Mouse (Mus musculus): ENCODE results near the gene Traf3ip1.

The Traf3ip1 gene

DNA sequence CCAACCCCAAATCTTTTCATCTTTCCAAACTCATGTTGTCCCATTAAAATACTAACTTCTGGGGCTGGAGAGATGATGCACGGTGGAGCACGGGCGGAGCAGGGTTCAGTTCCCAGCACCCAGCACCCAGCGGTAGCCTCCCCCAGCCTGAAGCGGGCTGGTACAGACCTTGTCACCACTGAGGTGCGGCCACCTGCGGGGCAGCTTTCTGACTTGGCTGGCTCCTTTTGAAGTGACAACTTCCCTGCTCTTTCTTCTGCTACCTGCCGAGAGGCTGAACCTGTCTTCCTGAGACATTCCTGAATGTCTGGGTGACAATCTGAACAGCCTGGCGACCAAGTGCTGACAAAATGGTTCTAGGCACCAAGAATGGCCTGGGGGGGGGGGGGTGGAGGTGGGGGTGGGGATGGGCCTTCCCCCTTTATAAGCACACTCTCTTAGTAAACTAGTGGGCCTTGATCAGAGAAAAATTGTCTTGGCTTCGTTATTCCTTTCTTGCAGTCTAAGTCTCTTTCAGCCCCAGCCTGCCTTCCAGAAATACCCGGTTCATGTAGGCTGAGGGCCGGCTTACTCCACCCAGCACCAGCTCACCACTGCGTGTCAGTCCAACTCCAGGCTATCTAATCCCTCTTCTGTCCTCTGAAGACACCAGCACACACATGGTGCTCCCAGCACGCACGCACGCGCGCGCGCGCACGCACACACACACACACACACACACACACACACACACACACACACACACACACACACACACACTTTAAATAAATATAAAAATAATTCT is 43.5 kb downstream of the Traf3ip1 start:
- DNase-seq: no peak

GRCm38 (mm10) chr1:91538570-91538929 is 44.1 kb downstream of the Traf3ip1 start:
- DNase-seq: no peak

GRCm38 (mm10) chr1:91539246-91539645 is 44.8 kb downstream of the Traf3ip1 start:
- no peak for DNase-seq

GRCm38 (mm10) chr1:91539704-91540270 is 45.3 kb downstream of the Traf3ip1 start:
- DNase-seq: peak; percentile 21 to 26

DNA sequence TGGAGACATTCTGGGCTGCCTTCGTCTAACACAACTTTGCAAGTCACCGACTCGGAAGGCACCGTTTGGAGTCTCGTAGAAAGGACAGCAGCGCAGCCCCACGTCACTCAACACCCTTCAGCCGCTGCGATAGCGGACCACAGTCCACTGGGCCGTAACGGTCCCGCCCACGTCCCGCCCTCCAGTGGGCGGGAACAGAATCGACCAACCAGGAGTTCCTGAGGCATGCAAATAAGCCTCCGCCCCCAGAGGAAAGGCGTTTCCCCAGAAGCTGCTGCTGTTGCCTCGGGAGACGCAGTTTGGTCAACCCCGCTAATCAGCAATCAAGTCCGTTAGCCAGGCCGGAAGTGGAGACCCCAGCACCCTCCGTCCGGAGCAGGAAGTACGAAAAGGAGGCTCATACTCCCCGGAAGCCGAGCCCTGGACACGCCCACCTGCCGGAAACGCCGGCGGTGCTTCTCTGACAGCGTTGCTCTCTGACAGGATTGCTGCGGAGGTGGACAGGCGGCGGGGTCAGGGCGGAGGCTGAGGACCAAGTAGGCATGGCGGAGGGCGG is 45.9 kb downstream of the Traf3ip1 start, which contains the start of gene Asb1:
TSS of gene Asb1 (plus strand) at position 274 of the 556 bp plus-strand sequence.
- DNase-seq: peak; percentile 97 to 98

DNA sequence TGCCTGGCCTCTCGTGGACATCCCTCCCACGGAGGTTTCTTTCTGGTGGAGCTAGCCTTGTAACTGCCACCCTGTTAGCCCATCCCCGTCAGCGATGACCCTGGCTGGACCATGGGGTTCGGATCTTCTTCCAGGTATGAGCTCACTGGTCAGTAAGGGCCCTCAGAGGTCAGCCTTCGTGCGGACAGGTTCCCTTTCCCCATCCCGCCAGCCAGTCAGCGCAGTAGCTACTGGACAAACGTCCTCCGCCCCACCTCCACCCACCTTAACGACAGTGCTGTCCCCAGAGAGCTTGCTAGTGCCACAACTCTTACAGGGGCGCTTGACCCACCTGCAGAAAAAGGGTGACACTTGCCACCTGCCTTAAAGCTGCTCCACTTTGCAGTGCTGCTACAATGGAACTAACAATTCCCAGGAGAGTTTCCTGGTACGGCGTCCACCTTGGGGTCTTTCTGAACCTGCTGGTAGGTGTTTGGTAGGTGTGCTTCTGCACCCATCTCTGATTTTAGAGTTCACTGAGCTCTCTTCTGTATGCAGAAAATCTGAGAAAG is 46.7 kb downstream of the Traf3ip1 start:
- DNase-seq: peak in 1 of 2 experiments; percentile 11

- no peak for DNase-seq
Observed at GRCm38 (mm10) chr1:91543974-91544373, 49.5 kb downstream of the Traf3ip1 start.

DNA sequence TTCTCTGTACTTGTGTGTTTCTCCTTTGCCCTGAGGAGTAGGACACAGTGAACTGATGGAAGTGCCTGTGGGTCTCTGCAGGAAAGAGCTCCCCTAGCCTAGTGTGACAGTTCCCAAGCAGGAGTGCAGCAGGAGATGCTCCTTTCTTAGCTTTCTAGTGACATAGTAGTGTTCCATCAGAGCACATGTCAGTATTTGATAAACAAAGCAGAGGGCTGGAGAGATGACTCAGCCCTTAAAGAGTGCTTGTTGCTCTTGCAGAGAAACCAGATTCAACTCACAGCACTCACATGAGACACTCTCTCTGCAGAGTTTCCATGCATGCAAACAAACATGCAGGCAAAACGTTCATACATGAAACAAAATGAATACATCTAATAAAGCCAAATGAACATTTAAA is 50.8 kb downstream of the Traf3ip1 start:
- DNase-seq: no peak

- DNase-seq: no peak
Observed at GRCm38 (mm10) chr1:91547567-91547966, 53.1 kb downstream of the Traf3ip1 start.

- no peak for DNase-seq
Observed at GRCm38 (mm10) chr1:91549073-91549472, 54.6 kb downstream of the Traf3ip1 start.

DNA sequence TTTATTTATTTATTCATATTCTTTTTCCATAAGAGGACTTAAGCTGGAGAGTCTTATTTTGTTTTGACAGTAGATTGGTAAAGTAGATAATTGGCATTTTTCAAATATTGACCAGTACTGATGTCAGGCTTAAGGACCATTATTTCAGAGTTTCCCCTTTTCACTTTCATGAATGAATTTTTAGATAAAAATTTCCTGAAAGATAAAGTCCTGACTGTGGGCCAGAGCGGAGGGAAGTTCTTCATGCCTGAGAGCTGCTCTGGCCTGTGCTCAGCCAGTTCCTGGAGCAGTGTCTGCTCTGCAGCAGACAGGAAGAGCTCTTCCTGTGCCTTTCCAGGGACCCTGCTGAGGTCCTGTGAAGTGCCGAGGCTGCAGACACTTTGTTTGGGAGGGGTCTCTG is 62.7 kb downstream of the Traf3ip1 start:
- no peak for DNase-seq

DNA sequence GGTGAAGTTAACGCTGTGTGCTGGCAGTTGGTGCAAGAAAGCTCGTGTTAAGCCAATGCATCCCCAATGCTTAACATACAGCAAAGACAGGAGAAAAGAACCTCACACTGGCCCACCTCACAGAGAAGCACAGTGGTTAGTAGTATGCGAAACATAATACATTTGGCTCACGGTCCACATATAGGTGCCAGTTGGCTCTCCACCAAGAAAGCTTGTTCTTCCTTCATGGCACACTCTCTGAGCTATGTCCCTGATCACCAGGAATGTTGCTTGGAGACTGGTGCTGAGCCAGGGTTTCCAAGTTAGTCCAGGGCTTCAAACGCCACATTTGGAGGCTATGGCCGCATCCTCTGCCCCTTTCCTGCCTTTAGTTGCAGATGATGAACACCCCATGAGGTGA is 66.8 kb downstream of the Traf3ip1 start:
- DNase-seq: no peak

- DNase-seq: no peak
Observed at GRCm38 (mm10) chr1:91562977-91563590, 68.6 kb downstream of the Traf3ip1 start.

DNA sequence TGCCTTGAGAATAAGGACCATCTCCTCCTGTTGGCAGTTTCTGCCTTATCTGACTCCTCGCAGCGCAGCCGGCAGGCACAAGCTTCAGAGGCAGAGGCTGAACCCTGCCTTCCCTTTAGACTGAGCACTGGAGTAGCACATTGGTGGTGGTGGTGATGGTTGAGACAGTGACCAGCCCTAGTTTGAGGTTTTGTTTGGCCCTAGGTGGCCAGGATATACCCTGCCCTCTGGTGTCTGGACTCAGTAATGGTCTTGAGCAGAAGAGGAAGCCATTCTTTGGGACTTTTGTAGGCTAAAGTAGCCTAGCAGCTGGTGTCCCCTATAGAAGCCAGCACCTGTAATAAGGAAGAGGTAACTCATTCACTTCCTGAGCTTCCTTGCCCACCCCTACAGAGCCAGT is 69.6 kb downstream of the Traf3ip1 start:
- DNase-seq: peak in 1 of 2 experiments; percentile 11

DNA sequence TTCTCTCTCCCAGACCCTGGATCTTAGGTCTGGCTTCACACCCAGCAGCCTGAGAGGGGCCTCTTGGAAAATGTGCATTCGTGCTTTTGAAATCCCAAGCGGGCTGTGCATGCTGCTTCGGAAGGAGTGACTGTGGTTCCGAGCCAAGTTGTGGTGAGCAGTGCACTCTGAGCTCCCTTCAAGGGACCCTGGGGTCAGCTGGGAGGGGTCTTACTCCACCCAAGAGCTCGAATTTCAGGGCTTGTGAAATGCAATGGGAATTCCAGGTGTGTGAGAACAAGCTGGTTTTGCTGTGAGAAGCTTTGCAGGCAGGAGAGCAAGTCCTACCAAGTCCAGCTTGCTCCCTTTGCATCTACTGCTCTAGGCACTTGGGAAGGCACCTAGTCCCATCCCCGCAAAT is 70.2 kb downstream of the Traf3ip1 start:
- DNase-seq: no peak

- no peak for DNase-seq
Observed at GRCm38 (mm10) chr1:91567269-91567668, 72.8 kb downstream of the Traf3ip1 start.

DNA sequence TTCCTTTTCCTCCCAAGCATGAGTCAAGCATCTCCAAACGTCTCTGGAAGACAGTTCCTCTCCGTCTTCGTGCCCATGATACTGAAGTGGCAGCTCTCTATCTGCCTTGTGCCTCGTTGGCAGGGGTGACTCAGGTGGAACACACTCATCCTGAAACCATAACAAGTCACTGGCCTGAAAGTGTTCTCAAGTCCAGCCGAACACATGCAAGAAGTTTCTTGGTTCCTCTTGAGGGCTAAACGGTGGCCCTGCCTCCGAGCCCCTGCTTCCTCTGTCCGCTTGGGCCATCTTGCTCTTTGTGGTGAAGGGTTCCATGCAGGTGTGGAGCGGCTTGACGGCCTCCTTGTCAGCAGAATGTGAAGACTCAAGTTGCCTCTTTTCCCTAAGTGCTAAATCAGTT is 78.0 kb downstream of the Traf3ip1 start:
- DNase-seq: no peak

DNA sequence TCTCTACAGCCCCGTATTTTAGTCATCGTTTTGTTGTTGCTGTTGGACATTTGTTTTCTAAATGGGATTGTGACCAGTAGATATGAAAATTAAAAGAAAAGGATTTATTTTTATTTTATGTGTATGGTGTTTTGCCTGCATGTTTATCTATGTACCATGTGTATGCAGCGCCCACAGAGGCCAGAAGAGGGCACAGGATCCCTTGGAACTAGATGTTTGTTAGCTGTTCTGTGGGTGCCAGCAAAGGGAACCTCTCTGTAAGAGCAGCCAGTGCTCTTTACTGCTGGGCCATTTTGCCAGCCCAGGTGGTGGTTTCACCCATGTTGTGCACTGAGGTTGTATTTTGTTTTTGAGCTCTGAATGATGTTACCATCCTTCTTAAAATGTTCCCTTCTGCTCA is 79.8 kb downstream of the Traf3ip1 start:
- peak; percentile 24 to 52 for DNase-seq

DNA sequence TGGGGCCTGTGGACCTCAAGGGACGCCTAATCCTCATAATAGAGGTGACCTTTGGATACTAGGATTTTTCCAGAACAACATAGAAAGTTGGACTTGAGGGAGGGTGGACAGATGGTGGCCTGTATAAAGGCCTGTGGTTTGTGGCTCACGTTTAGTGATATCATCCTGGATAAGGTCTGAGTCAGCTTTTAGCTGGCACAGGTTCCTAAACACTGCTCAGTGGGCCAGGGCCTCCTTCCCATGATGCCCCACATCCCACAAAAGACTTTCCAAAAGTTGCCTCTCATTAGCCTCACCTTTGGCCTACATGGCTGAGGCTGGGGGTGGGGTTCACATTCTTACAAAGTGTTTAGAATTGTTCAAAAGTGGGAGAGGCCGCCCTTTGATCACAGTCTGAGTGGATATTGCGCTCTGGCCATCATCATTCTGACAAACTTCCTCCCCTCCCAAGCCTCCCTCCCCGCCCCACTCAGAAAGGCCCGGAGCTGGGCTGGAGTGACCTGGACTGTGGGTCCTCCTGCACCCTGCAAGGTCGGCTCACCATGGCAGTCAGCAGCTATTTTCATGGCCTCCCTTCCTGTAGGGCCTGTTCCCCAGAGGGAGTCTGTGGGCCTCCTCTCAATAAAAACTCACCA is 83.6 kb downstream of the Traf3ip1 start:
- no peak for DNase-seq

All from kidney, adult 8-10 months (tissue).